1 mouse cellular context compared by ENCODE assay signal in genomic region chr2:91963443-91963932, GRCm38 (mm10).
TF ChIP-seq lines count a peak whose summit lies in the region.

No protein-coding gene starts in this region.

TF ChIP-seq in CH12.LX, 34 proteins besides CTCF, POLR2A, EP300 and RAD21 (continued from another document):
- peak; percentile 76 for TF ChIP-seq MEF2A (IDR thresholded peaks at IDR 0.05; ENCODE audit: borderline replicate concordance, low read depth, low read length)
- TF ChIP-seq NELFE (IDR thresholded peaks at IDR 0.05; ENCODE audit: low read depth, low read length) = peak; percentile 22; the same call in 1 of the 2 replicates
- no peak for TF ChIP-seq PAX5 (IDR thresholded peaks at IDR 0.05; ENCODE audit: low read length)
- no peak for TF ChIP-seq CHD2 (IDR thresholded peaks at IDR 0.05; ENCODE audit: low read length)
- no peak for TF ChIP-seq RCOR1 (conservative IDR thresholded peaks at IDR 0.05; ENCODE audit: low read depth, low read length)
- peak; percentile 96 for TF ChIP-seq ELF1 (IDR thresholded peaks at IDR 0.05; ENCODE audit: low read depth, low read length)
- no peak for TF ChIP-seq JUND (conservative IDR thresholded peaks at IDR 0.05; ENCODE audit: low read depth, low read length)
- TF ChIP-seq GABPA (IDR thresholded peaks at IDR 0.05; ENCODE audit: insufficient replicate concordance, low read depth, low read length) = no peak
- TF ChIP-seq MAFK (IDR thresholded peaks at IDR 0.05; ENCODE audit: insufficient replicate concordance, low read length) = no peak
- TF ChIP-seq E2F4 (IDR thresholded peaks at IDR 0.05; ENCODE audit: insufficient replicate concordance, low read depth, low read length) = no peak
- no peak for TF ChIP-seq ZKSCAN1 (IDR thresholded peaks at IDR 0.05; ENCODE audit: borderline replicate concordance, low read depth, low read length)
- peak; percentile 80 for TF ChIP-seq MAX (IDR thresholded peaks at IDR 0.05; ENCODE audit: low read length)
- 0 out of 2 replicates have a peak, but pooled peaks have one; percentile 21 for TF ChIP-seq BHLHE40 (IDR thresholded peaks at IDR 0.05; ENCODE audit: low read depth, low read length)
- TF ChIP-seq SIN3A (IDR thresholded peaks at IDR 0.05; ENCODE audit: low read length) = no peak; the same call in 1 of the 2 replicates
- no peak for TF ChIP-seq ZC3H11A (IDR thresholded peaks at IDR 0.05; ENCODE audit: low read depth, low read length)
- 0 out of 2 replicates have a peak, but pooled peaks have one; percentile 7 for TF ChIP-seq ETS1 (conservative IDR thresholded peaks at IDR 0.05; ENCODE audit: low read depth, low read length)
- no peak for TF ChIP-seq POLR2AphosphoS2 (IDR thresholded peaks at IDR 0.05; ENCODE audit: low read depth, low read length)
- peak; percentile 69 for TF ChIP-seq SMC3 (IDR thresholded peaks at IDR 0.05; ENCODE audit: low read depth, low read length)
- TF ChIP-seq MAZ (IDR thresholded peaks at IDR 0.05; ENCODE audit: low read depth, low read length) = 0 out of 2 replicates have a peak, but pooled peaks have one; percentile 41
- no peak for TF ChIP-seq USF2 (conservative IDR thresholded peaks at IDR 0.05; ENCODE audit: low read depth, low read length)
- no peak for TF ChIP-seq ZNF384 (IDR thresholded peaks at IDR 0.05; ENCODE audit: low read depth, low read length)
- TF ChIP-seq NRF1 (IDR thresholded peaks at IDR 0.05; ENCODE audit: low read depth, low read length) = peak; percentile 63
- TF ChIP-seq CHD1 (IDR thresholded peaks at IDR 0.05; ENCODE audit: low read depth, low read length) = no peak
- TF ChIP-seq MXI1 (IDR thresholded peaks at IDR 0.05; ENCODE audit: low read depth, low read length) = peak; percentile 72; the same call in 1 of the 2 replicates
- TF ChIP-seq UBTF (IDR thresholded peaks at IDR 0.05; ENCODE audit: low read depth, low read length) = no peak; the same call in 1 of the 2 replicates
- no peak for TF ChIP-seq USF1 (IDR thresholded peaks at IDR 0.05; ENCODE audit: low read depth, low read length)
TF ChIP-seq in CH12.LX: peak in this region for 17.
